Mouse (Mus musculus): Measurements from ENCODE around the gene Cyp4a14.
"Not testable (repeated sequence)": the region's sequence is repeated elsewhere in the genome, so short reads cannot be mapped to it uniquely, and the experiment has no call there.

The Cyp4a14 gene

GRCm38 (mm10) chr4:115496001-115496400 is at the start of gene Cyp4a14:
Cyp4a14 (minus strand) TSS chr4:115496142.
- no peak for DNase-seq (ENCODE audit: low read depth, low spot score)

DNA sequence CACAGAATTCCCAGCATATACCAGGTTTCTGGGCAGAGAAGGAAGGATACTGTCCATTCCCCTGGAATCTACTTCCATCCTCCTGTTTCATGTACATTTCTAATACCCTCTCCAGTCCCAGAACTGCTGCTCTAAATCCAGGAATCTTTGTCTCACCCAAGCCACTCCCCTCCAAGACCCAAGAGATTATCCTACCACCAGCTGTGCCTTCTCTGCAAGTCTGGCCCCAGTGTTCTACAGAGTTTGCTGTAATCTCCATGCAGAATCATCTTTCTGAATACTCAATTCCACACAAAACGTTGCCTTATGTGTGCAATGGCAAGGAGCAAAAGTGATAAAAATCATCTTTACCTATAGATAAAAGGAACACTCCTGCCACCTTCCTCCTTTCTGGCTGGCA is 49.2 kb upstream of the Cyp4a14 start:
- DNase-seq (ENCODE audit: low read depth, low spot score): no peak

DNA sequence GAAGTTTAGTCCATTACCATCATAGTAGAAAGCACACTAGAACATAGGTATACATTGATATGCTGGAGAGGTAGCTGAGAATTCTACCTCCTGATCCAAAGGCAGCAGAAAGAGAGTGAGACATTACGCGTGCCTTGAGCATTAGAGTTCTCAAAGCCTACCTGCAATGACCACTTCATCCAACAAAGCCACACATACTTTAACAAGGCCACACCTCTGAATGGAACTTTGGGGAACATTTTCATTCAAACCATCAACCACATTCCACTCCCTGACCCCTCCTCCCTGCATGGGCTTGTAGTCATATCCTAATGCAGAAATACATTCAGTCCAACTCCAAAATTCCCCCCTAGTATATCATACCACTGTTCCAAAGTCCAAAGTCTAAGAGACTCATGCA is 25.8 kb upstream of the Cyp4a14 start:
- DNase-seq (ENCODE audit: low read depth, low spot score): no peak

GRCm38 (mm10) chr4:115519444-115519843 is 23.5 kb upstream of the Cyp4a14 start:
- DNase-seq (ENCODE audit: low read depth, low spot score): no peak

DNA sequence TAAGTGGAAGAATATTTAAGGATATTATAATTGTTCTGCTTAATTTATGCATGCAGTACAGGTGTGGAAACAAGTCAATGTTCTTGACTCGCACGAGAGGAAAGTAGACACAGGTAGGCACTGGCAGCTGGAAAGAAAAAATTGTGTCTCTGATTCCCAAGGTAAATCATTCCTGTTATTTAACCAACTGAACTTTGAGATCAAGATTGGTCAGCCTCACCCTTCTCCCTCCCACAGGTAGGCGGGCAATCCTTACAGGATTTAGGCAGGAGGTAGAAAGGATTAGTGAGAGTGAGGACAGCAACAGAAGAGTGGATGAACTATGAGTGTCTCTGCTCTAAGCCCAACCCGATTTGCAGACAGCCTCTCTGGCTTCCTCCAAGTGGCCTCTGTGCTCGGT is 22.1 kb upstream of the Cyp4a14 start, which contains the start of gene Cyp4a10:
Cyp4a10 (plus strand) TSS at position 265 of the 400 bp plus-strand sequence.
- not testable (repeated sequence) for DNase-seq (ENCODE audit: low read depth, low spot score)

GRCm38 (mm10) chr4:115513964-115514363 is 18.0 kb upstream of the Cyp4a14 start:
- not testable (repeated sequence) for DNase-seq (ENCODE audit: low read depth, low spot score)

DNA sequence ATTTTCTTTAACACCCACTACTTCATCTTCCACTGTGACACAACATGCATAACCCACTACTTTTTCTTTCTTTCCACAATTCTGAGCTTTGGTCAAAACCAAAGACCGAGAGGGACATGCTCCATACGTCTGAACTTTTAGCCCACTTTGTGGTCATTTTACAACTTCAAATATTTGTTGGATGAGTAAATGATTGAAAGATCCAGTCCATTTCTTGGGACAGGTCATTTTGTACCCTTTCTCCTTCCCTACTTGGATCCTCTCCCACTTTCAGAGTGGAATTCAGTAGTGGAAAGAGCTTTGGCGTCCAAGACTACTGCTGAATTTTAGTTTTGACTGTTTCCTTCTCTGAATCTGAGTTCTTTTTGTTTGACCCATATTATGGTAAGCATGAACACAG is 1.5 kb upstream of the Cyp4a14 start:
- DNase-seq (ENCODE audit: low read depth, low spot score): no peak

GRCm38 (mm10) chr4:115481006-115481652 is 14.8 kb downstream of the Cyp4a14 start:
- DNase-seq (ENCODE audit: low read depth, low spot score): no peak

GRCm38 (mm10) chr4:115476051-115476450 is 19.9 kb downstream of the Cyp4a14 start:
- not testable (repeated sequence) for DNase-seq (ENCODE audit: low read depth, low spot score)

GRCm38 (mm10) chr4:115473585-115473984 is 22.4 kb downstream of the Cyp4a14 start:
- DNase-seq (ENCODE audit: low read depth, low spot score): not testable (repeated sequence)

GRCm38 (mm10) chr4:115452304-115452703 is 43.6 kb downstream of the Cyp4a14 start, which contains the start of gene Cyp4a30b:
Cyp4a30b (plus strand) TSS chr4:115452604.
- no peak for DNase-seq (ENCODE audit: low read depth, low spot score)

DNA sequence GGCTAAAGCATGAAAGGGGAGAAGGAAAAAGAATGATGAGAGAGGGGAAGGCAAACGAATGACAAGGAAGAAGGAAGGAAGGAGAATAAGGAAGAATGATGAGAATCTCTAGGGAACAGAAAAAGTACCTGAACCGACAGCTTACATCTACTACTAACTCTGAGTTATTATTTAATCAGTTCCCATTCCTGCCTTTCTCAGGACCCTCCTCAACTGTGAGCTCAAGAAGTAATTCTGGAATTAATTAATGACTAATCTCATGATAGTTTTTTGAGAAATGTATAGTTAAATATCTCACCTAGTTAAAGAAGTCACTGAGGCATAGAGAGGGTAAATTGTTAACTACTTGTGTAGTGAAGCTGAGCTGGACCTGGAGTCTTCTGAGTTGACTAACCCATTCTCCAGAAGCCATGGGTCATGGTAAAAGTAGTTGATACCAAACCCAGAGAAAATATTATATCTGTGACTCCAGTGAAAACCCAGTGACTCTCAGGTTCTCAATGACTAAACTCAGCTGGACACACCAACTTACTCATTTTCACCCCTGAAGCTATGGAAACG is 45.3 kb downstream of the Cyp4a14 start:
- DNase-seq (ENCODE audit: low read depth, low spot score): no peak
